Mouse (Mus musculus): ENCODE measurements around the gene P2rx2. TPM values are rescaled to one million over a fixed set of nuclear protein-coding genes. Genes with fewer than 3 reads are reported as not detected.

P2rx2 gene
- polyA plus RNA-seq, 1 experiment from 2014 or later = not detected

DNA sequence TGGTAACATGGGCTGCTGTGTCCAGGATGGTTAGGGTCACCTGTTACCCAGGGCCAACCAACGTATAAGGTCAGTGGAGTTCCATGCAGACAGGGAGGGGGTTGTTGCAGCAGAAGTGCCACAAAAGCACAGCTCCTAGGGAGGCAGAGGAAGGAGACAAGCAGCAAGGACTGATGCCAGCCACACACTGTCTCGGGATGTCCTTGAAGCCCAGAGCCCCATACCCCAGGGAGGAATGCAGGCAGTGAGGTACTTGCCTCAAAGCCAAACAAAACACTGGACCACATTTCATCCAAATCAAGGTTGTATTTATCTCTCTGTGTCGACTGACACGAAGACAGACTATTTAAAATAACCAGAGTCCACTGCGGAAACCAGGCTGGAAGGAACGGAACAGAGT is 18.5 kb upstream of the P2rx2 start:
- H3K9ac ChIP-seq (ENCODE audit: low read length) = no peak overlapping the region
- no peak for ATAC-seq (ENCODE audit: insufficient number of reproducible peaks, insufficient read depth, low FRiP score, low read depth)
- no peaks in the 10 kb centered on the region; the same call in 1 of the 2 replicates for H3K27me3 ChIP-seq (ENCODE audit: control insufficient read depth, insufficient read depth, low read length)
- H3K4me1 ChIP-seq (ENCODE audit: control insufficient read depth in 2 of 2, insufficient read depth in 2 of 2, low read length in 2 of 2) = peaks cover 0 to 7% of the 10 kb centered on the region in 2 experiments; a peak in 2 of 4 replicates
- no peak overlapping the region for H3K4me3 ChIP-seq (ENCODE audit: control insufficient read depth in 1 of 2, insufficient read depth in 1 of 2, low read depth in 1 of 2, low read length in 2 of 2)
- H3K36me3 ChIP-seq (ENCODE audit: control insufficient read depth, insufficient read depth, low read length) = no peaks in the 10 kb centered on the region
- no peak overlapping the region for H3K4me2 ChIP-seq (ENCODE audit: low read length)
- no peak overlapping the region for H3K27ac ChIP-seq (replicated peaks in 1 of 2; ENCODE audit: control insufficient read depth in 1 of 2, insufficient read depth in 1 of 2, low read depth in 2 of 2, low read length in 2 of 2)
- whole genome bisulfite sequencing = 47% methylated on average over 6 of the region's 6 CpGs
- no peaks in the 10 kb centered on the region for H3K9me3 ChIP-seq (ENCODE audit: control insufficient read depth, low read length)

GRCm38 (mm10) chr5:110357531-110358179 is 14.6 kb upstream of the P2rx2 start:
- no peak overlapping the region for H3K4me3 ChIP-seq (ENCODE audit: control insufficient read depth in 1 of 2, insufficient read depth in 1 of 2, low read depth in 1 of 2, low read length in 2 of 2)
- H3K36me3 ChIP-seq (ENCODE audit: control insufficient read depth, insufficient read depth, low read length) = no peaks in the 10 kb centered on the region
- peaks cover 16% of the 10 kb centered on the region for H3K27me3 ChIP-seq (ENCODE audit: control insufficient read depth, insufficient read depth, low read length)
- H3K9me3 ChIP-seq (ENCODE audit: control insufficient read depth, low read length) = no peaks in the 10 kb centered on the region
- WGBS = 39% methylated on average over 9 of the region's 9 CpGs
- no peak overlapping the region for H3K4me2 ChIP-seq (ENCODE audit: low read length)
- H3K4me1 ChIP-seq (ENCODE audit: control insufficient read depth in 2 of 2, insufficient read depth in 2 of 2, low read length in 2 of 2) = 0 out of 4 replicates have a peak, but pooled peaks cover 0 to under 1% of the 10 kb centered on the region in 2 experiments
- no peak for ATAC-seq (ENCODE audit: insufficient number of reproducible peaks, insufficient read depth, low FRiP score, low read depth)
- no peak overlapping the region for H3K27ac ChIP-seq (replicated peaks in 1 of 2; ENCODE audit: control insufficient read depth in 1 of 2, insufficient read depth in 1 of 2, low read depth in 2 of 2, low read length in 2 of 2)
- no peak overlapping the region for H3K9ac ChIP-seq (ENCODE audit: low read length)

DNA sequence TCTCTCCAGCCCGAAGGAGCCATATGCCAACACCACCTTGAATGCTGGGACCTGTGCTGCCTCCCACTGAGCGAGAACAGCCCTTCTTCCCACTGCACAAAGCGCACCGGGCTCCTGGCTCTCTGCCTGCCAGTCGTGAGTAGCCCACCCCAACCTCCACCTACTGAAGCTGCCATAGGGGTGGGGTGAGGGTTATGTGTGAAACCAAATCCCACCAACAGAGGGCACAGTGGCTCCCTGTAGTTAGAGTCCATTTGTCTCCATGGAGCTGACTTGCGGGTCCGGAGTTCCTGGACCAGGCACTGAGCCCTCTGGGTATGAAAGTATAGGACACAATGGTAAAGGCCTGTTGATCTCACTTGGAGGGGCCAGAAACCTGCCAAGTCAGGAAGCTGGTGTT is 11.7 kb upstream of the P2rx2 start:
- Histone ChIP-seq H3K27ac (replicated peaks in 1 of 2; ENCODE audit: control insufficient read depth in 1 of 2, insufficient read depth in 1 of 2, low read depth in 2 of 2, low read length in 2 of 2) (no peak overlapping the region), H3K27me3 (ENCODE audit: control insufficient read depth, insufficient read depth, low read length) (peaks cover 16% of the 10 kb centered on the region), H3K4me3 (ENCODE audit: control insufficient read depth in 1 of 2, insufficient read depth in 1 of 2, low read depth in 1 of 2, low read length in 2 of 2) (no peak overlapping the region), H3K9me3 (ENCODE audit: control insufficient read depth, low read length) (no peaks in the 10 kb centered on the region), H3K4me1 (ENCODE audit: control insufficient read depth in 2 of 2, insufficient read depth in 2 of 2, low read length in 2 of 2) (no peaks in the 10 kb centered on the region), H3K36me3 (ENCODE audit: control insufficient read depth, insufficient read depth, low read length) (no peaks in the 10 kb centered on the region), H3K4me2 (ENCODE audit: low read length) (no peak overlapping the region), H3K9ac (ENCODE audit: low read length) (no peak overlapping the region)
- WGBS = 18% methylated on average over 7 of the region's 7 CpGs
- no peak for ATAC-seq (ENCODE audit: insufficient number of reproducible peaks, insufficient read depth, low FRiP score, low read depth)

DNA sequence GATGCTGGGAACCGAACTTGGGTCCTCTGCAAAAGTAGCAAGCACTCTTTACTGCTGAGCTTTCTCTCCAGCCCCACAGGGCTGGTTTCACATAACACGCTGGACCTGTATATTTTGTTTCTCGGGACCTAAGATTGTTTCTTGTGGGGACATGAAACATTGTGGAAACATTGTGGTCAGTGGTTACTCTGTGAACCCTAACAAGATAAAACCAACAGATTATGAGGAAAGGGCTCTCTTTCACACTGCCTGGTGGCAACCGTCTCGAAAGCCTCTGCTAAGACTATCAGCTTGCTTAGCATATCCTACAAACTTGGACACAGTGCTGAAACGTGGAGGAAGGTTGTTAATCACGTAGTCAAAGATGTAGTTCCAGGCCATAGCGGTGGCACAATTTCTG is 4.0 kb upstream of the P2rx2 start:
- WGBS = 81% methylated on average over 8 of the region's 8 CpGs

DNA sequence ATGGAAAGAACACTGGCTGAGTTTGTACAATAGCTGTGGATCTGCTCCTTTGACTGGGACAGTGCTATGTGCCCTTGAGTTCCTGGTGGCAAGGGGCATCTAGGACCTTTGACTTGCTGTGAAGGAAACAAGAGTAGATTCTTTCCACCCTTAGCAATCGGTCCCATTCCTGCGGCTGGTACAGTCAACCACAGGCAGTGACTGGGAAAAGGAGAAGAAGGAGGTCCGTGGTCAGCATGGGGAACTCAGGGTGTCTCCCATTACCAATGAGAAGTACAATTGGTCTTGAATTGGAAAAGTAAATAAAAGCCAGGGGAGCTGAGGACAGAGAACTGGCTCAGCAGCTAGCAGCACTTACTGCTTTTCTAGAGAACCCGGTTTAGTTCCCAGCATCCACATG is 2.5 kb upstream of the P2rx2 start:
- Histone ChIP-seq H3K9me3 (ENCODE audit: control insufficient read depth, low read length) (no peaks in the 10 kb centered on the region), H3K27me3 (ENCODE audit: control insufficient read depth, insufficient read depth, low read length) (peaks cover 42% of the 10 kb centered on the region), H3K4me1 (ENCODE audit: control insufficient read depth in 2 of 2, insufficient read depth in 2 of 2, low read length in 2 of 2) (peaks cover 4 to 6% of the 10 kb centered on the region in 2 experiments; a peak in 2 of 4 replicates), H3K4me3 (ENCODE audit: control insufficient read depth in 1 of 2, insufficient read depth in 1 of 2, low read depth in 1 of 2, low read length in 2 of 2) (no peak overlapping the region), H3K4me2 (ENCODE audit: low read length) (no peak overlapping the region), H3K36me3 (ENCODE audit: control insufficient read depth, insufficient read depth, low read length) (no peaks in the 10 kb centered on the region), H3K27ac (replicated peaks in 1 of 2; ENCODE audit: control insufficient read depth in 1 of 2, insufficient read depth in 1 of 2, low read depth in 2 of 2, low read length in 2 of 2) (no peak overlapping the region), H3K9ac (ENCODE audit: low read length) (no peak overlapping the region)
- 84% methylated on average over 4 of the region's 4 CpGs for WGBS
- ATAC-seq (ENCODE audit: insufficient number of reproducible peaks, insufficient read depth, low FRiP score, low read depth) = no peak

More for the DNA sequence above, 4.0 kb upstream of the P2rx2 start:
- ATAC-seq (ENCODE audit: insufficient number of reproducible peaks, insufficient read depth, low FRiP score, low read depth) = no peak
- Histone ChIP-seq H3K36me3 (ENCODE audit: control insufficient read depth, insufficient read depth, low read length) (no peaks in the 10 kb centered on the region), H3K27me3 (ENCODE audit: control insufficient read depth, insufficient read depth, low read length) (peaks cover 30% of the 10 kb centered on the region), H3K27ac (replicated peaks in 1 of 2; ENCODE audit: control insufficient read depth in 1 of 2, insufficient read depth in 1 of 2, low read depth in 2 of 2, low read length in 2 of 2) (no peak overlapping the region), H3K9me3 (ENCODE audit: control insufficient read depth, low read length) (no peaks in the 10 kb centered on the region), H3K4me1 (ENCODE audit: control insufficient read depth in 2 of 2, insufficient read depth in 2 of 2, low read length in 2 of 2) (peaks cover 4 to 6% of the 10 kb centered on the region in 2 experiments; a peak in 2 of 4 replicates), H3K4me2 (ENCODE audit: low read length) (no peak overlapping the region), H3K9ac (ENCODE audit: low read length) (no peak overlapping the region), H3K4me3 (ENCODE audit: control insufficient read depth in 1 of 2, insufficient read depth in 1 of 2, low read depth in 1 of 2, low read length in 2 of 2) (no peak overlapping the region)

DNA sequence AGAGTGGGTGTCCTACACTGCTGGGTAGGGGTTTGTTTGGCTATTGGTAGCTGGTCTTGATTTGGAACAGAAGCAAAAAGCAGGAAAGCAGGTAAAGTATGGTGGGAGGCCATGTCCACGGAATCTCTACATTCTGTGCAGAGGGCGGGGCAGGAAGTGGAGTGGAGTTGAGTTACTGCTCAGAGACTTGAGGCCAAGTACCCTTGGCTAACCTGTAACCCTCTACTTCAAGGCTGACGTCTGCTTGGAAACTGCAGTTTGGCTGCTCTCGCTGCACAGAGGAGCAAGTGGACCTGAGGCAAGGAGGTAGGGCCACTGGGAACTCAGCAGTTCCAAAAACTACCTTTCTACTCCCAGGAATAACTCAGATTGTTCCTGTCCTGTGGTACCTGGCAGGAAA is 1.5 kb upstream of the P2rx2 start, which contains the start of gene Lrcol1:
Lrcol1 (plus strand) TSS at position 207 of the 400 bp plus-strand sequence.
- no peak for ATAC-seq (ENCODE audit: insufficient number of reproducible peaks, insufficient read depth, low FRiP score, low read depth)
- Histone ChIP-seq H3K36me3 (ENCODE audit: control insufficient read depth, insufficient read depth, low read length) (no peaks in the 10 kb centered on the region), H3K27ac (replicated peaks in 1 of 2; ENCODE audit: control insufficient read depth in 1 of 2, insufficient read depth in 1 of 2, low read depth in 2 of 2, low read length in 2 of 2) (no peak within 1 kb of the TSS), H3K4me3 (ENCODE audit: control insufficient read depth in 1 of 2, insufficient read depth in 1 of 2, low read depth in 1 of 2, low read length in 2 of 2) (no peak within 1 kb of the TSS), H3K4me1 (ENCODE audit: control insufficient read depth in 2 of 2, insufficient read depth in 2 of 2, low read length in 2 of 2) (peaks cover 4 to 6% of the 10 kb centered on the region in 2 experiments; a peak in 2 of 4 replicates), H3K27me3 (ENCODE audit: control insufficient read depth, insufficient read depth, low read length) (peaks cover 42% of the 10 kb centered on the region), H3K4me2 (ENCODE audit: low read length) (no peak within 1 kb of the TSS), H3K9me3 (ENCODE audit: control insufficient read depth, low read length) (no peaks in the 10 kb centered on the region), H3K9ac (ENCODE audit: low read length) (no peak within 1 kb of the TSS)
- WGBS = 73% methylated on average over 4 of the region's 4 CpGs

DNA sequence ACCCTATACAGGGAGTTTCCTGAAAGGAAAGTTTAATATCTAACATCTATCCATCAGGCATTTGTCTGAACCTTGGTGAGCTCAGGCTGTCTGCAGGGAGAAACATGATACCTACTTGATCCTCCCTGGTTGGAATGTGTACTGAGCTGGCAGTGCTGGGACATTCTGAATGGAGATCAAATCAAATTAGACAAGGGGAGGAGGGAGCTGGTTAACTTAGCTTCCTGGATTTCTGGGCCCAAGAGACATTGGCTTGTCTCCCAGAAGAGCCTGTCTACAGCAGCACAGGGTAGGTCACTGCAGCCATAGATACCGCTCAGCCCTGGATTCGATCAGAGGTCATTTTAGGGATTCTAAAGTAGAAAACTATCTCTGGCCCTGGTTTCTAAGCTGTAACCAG is 4.2 kb downstream of the P2rx2 start:
- no peak overlapping the region for H3K9ac ChIP-seq (ENCODE audit: low read length)
- no peak overlapping the region for H3K27ac ChIP-seq (replicated peaks in 1 of 2; ENCODE audit: control insufficient read depth in 1 of 2, insufficient read depth in 1 of 2, low read depth in 2 of 2, low read length in 2 of 2)
- H3K4me1 ChIP-seq (ENCODE audit: control insufficient read depth in 2 of 2, insufficient read depth in 2 of 2, low read length in 2 of 2) = peaks cover 4 to 6% of the 10 kb centered on the region in 2 experiments; a peak in 2 of 4 replicates
- ATAC-seq (ENCODE audit: insufficient number of reproducible peaks, insufficient read depth, low FRiP score, low read depth) = no peak
- no peaks in the 10 kb centered on the region for H3K9me3 ChIP-seq (ENCODE audit: control insufficient read depth, low read length)
- H3K27me3 ChIP-seq (ENCODE audit: control insufficient read depth, insufficient read depth, low read length) = peaks cover 28% of the 10 kb centered on the region
- peaks cover 39% of the 10 kb centered on the region for H3K36me3 ChIP-seq (ENCODE audit: control insufficient read depth, insufficient read depth, low read length)
- H3K4me2 ChIP-seq (ENCODE audit: low read length) = no peak overlapping the region
- WGBS = 58% methylated on average over 2 of the region's 2 CpGs
- no peak overlapping the region for H3K4me3 ChIP-seq (ENCODE audit: control insufficient read depth in 1 of 2, insufficient read depth in 1 of 2, low read depth in 1 of 2, low read length in 2 of 2)

GRCm38 (mm10) chr5:110330508-110330907 is 12.5 kb downstream of the P2rx2 start:
- Histone ChIP-seq H3K4me2 (ENCODE audit: low read length) (no peak overlapping the region), H3K4me3 (ENCODE audit: control insufficient read depth in 1 of 2, insufficient read depth in 1 of 2, low read depth in 1 of 2, low read length in 2 of 2) (no peak overlapping the region), H3K9ac (ENCODE audit: low read length) (no peak overlapping the region), H3K36me3 (ENCODE audit: control insufficient read depth, insufficient read depth, low read length) (peaks cover 87% of the 10 kb centered on the region), H3K4me1 (ENCODE audit: control insufficient read depth in 2 of 2, insufficient read depth in 2 of 2, low read length in 2 of 2) (no peaks in the 10 kb centered on the region), H3K9me3 (ENCODE audit: control insufficient read depth, low read length) (no peaks in the 10 kb centered on the region), H3K27me3 (ENCODE audit: control insufficient read depth, insufficient read depth, low read length) (no peaks in the 10 kb centered on the region), H3K27ac (replicated peaks in 1 of 2; ENCODE audit: control insufficient read depth in 1 of 2, insufficient read depth in 1 of 2, low read depth in 2 of 2, low read length in 2 of 2) (no peak overlapping the region)
- no peak for ATAC-seq (ENCODE audit: insufficient number of reproducible peaks, insufficient read depth, low FRiP score, low read depth)
- 86% methylated on average over 3 of the region's 3 CpGs for WGBS
